Mouse (Mus musculus) E14TG2a.4 (cell line): ENCODE measurements around the gene Clpb.

Experiments used
- CTCF ChIP-seq: conservative IDR thresholded peaks from 2 replicates; pipeline ENCODE4 v1.5.1; 2014; ENCODE audit warnings: low read length
- NANOG ChIP-seq: IDR thresholded peaks from 2 replicates; pipeline ENCODE4 v1.6.1; 2014; ENCODE audit warnings: borderline replicate concordance, low read length, mixed read lengths
- POU5F1 ChIP-seq: IDR thresholded peaks from 2 replicates; pipeline ENCODE4 v1.6.1; 2014; ENCODE audit warnings: low read length, borderline replicate concordance

GRCm38 (mm10) chr7:101777053-101777452 lies 113.6 kb downstream of the Clpb start:
- TF ChIP-seq POU5F1 = no peak
- TF ChIP-seq CTCF = no peak
- TF ChIP-seq NANOG = no peak
